Mouse (Mus musculus) ES-CJ7 (cell line): ENCODE measurements at regions not wholly inside any gene's neighbourhood (a gene's known extent, or its start where the extent isn't known, plus 50 kb on each side); places are given as distances from the start of the nearest gene placed in this dataset.
A peak's percentile ranks its signal among the peaks of the same experiment; 100 is the strongest.

Source experiments
- DNase-seq: peaks from one replicate; pipeline ENCODE4 v3.0.0; 2011; ENCODE audit warnings: low read depth, low spot score

GRCm38 (mm10) chr9:52591188-52591587, 88.4 kb downstream of the AI593442 start:
- DNase-seq, result no peak

GRCm38 (mm10) chr9:52574066-52574465, 105.5 kb downstream of the AI593442 start:
- DNase-seq, result no peak

- no peak for DNase-seq
Observed at GRCm38 (mm10) chr9:52551577-52552281, 127.9 kb downstream of the AI593442 start.

GRCm38 (mm10) chr9:52546071-52546470, 133.5 kb downstream of the AI593442 start:
- DNase-seq, result no peak

- DNase-seq, result no peak
Observed at GRCm38 (mm10) chr9:52539086-52539485, 140.5 kb downstream of the AI593442 start.

- DNase-seq, result no peak
Observed at GRCm38 (mm10) chr9:52529444-52529915, 150.1 kb downstream of the AI593442 start.

GRCm38 (mm10) chr9:52500487-52500886, 179.1 kb downstream of the AI593442 start:
- DNase-seq, result no peak

- peak; percentile 38 for DNase-seq
Observed at GRCm38 (mm10) chr9:52495483-52496270, 183.9 kb downstream of the AI593442 start.

GRCm38 (mm10) chr9:52492947-52493505, 186.6 kb downstream of the AI593442 start:
- DNase-seq, result no peak

- DNase-seq, result no peak
Observed at GRCm38 (mm10) chr9:52473555-52474196, 205.9 kb downstream of the AI593442 start.

- no peak for DNase-seq
Observed at GRCm38 (mm10) chr9:52472859-52473258, 206.7 kb downstream of the AI593442 start.

- no peak for DNase-seq
Observed at GRCm38 (mm10) chr9:52458518-52458917, 221.1 kb downstream of the AI593442 start.

GRCm38 (mm10) chr9:52454445-52454844, 225.1 kb downstream of the AI593442 start:
- DNase-seq, result no peak

- DNase-seq, result no peak
Observed at GRCm38 (mm10) chr9:52451792-52452191, 227.8 kb downstream of the AI593442 start.

- DNase-seq, result no peak
Observed at GRCm38 (mm10) chr9:52448245-52448644, 231.3 kb downstream of the AI593442 start.

GRCm38 (mm10) chr9:52443228-52443627, 236.4 kb downstream of the AI593442 start:
- no peak for DNase-seq

- DNase-seq, result no peak
Observed at GRCm38 (mm10) chr9:52434215-52434614, 245.4 kb downstream of the AI593442 start.

GRCm38 (mm10) chr9:52425413-52425812, 254.2 kb downstream of the AI593442 start:
- no peak for DNase-seq

GRCm38 (mm10) chr9:52422622-52423021, 254.2 kb upstream of the Zc3h12c start:
- DNase-seq, result no peak

- no peak for DNase-seq
Observed at GRCm38 (mm10) chr9:52415706-52416105, 247.3 kb upstream of the Zc3h12c start.

GRCm38 (mm10) chr9:52407841-52408240, 239.5 kb upstream of the Zc3h12c start:
- no peak for DNase-seq

- no peak for DNase-seq
Observed at GRCm38 (mm10) chr9:52402496-52402895, 234.1 kb upstream of the Zc3h12c start.
